Mouse (Mus musculus): ENCODE data around the gene Gm9044.
A peak's percentile ranks its signal among the peaks of the same experiment; 100 is the strongest.
"Not testable (repeated sequence)": the region's sequence is repeated elsewhere in the genome, so short reads cannot be mapped to it uniquely, and the experiment has no call there.

Gm9044 gene

GRCm38 (mm10) chr10:118332308-118332707 lies at the start of gene Gm9044:
Gene Gm9044 (minus strand): TSS chr10:118332408.
- DNase-seq, result not testable (repeated sequence)

GRCm38 (mm10) chr10:118370443-118370842 lies 38.2 kb upstream of the Gm9044 start:
- peak; percentile 58 for DNase-seq

- DNase-seq, result no peak
Observed at GRCm38 (mm10) chr10:118369518-118369917, 37.3 kb upstream of the Gm9044 start.

DNA sequence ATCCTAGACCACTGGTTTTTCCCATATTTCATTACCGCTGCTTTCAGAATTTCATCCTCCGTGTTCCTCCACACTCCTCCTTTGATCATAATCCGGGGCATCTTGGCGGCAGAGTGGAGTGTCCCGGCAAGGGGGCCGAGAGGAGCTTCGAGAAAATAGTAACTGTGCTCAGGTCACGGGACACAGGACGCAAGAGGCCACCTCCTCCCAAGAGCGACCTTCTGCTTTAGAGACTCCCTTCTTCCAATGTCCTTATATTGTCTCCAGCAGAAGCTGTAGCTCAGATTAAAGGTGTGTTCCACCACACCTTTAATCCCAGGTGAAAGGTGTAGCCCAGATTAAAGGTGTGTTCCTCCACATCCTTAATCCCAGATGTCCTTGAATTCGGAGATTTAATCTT lies 21.8 kb upstream of the Gm9044 start, which contains the start of gene Gm9049:
Gene Gm9049 (minus strand): TSS at position 101 of the 400 bp plus-strand sequence.
- not testable (repeated sequence) for DNase-seq

DNA sequence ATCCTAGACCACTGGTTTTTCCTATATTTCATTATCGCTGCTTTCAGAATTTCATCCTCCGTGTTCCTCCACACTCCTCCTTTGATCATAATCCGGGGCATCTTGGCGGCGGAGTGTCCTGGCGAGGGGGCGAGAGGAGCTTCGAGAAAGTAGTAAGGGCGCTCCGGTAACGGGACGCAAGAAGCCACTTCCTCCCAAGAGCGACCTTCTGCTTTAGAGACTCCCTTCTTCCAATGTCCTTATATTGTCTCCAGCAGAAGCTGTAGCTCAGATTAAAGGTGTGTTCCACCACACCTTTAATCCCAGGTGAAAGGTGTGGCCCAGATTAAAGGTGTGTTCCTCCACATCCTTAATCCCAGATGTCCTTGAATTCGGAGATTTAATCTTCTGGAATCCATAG lies 16.4 kb upstream of the Gm9044 start, which contains the start of gene Gm9048:
Gene Gm9048 (minus strand): TSS at position 101 of the 400 bp plus-strand sequence.
- not testable (repeated sequence) for DNase-seq

GRCm38 (mm10) chr10:118343155-118343554 lies 10.9 kb upstream of the Gm9044 start, which contains the start of gene Gm9046:
Gene Gm9046 (minus strand): TSS chr10:118343255.
- DNase-seq, result not testable (repeated sequence)

DNA sequence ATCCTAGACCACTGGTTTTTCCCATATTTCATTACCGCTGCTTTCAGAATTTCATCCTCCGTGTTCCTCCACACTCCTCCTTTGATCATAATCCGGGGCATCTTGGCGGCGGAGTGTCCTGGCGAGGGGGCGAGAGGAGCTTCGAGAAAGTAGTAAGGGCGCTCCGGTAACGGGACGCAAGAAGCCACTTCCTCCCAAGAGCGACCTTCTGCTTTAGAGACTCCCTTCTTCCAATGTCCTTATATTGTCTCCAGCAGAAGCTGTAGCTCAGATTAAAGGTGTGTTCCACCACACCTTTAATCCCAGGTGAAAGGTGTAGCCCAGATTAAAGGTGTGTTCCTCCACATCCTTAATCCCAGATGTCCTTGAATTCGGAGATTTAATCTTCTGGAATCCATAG lies 5.5 kb upstream of the Gm9044 start, which contains the start of gene Gm9045:
Gene Gm9045 (minus strand): TSS at position 101 of the 400 bp plus-strand sequence.
- DNase-seq, result not testable (repeated sequence)

DNA sequence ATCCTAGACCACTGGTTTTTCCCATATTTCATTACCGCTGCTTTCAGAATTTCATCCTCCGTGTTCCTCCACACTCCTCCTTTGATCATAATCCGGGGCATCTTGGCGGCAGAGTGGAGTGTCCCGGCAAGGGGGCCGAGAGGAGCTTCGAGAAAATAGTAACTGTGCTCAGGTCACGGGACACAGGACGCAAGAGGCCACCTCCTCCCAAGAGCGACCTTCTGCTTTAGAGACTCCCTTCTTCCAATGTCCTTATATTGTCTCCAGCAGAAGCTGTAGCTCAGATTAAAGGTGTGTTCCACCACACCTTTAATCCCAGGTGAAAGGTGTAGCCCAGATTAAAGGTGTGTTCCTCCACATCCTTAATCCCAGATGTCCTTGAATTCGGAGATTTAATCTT lies 5.3 kb downstream of the Gm9044 start, which contains the start of gene Gm9040:
Gene Gm9040 (minus strand): TSS at position 101 of the 400 bp plus-strand sequence.
- DNase-seq, result not testable (repeated sequence)

DNA sequence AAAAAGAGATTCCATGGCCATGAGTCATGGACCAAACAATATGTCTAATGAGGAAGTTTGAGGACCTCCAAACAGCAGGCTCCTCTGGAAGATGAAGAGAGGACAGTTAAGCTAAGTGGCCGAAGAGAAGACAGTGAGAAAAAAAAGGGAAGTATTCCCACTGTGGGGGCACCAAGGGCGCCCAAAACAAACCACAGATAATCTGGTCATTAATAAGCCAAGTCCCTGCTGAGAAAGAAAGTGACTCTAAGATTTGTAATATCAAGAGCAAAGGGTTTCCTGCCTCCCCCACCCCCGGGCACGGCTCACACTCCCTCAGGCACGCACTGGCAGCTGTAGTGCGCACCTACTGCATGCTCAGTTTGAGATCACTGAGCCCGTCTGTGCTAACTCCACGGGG lies 13.2 kb downstream of the Gm9044 start:
- DNase-seq, result no peak

DNA sequence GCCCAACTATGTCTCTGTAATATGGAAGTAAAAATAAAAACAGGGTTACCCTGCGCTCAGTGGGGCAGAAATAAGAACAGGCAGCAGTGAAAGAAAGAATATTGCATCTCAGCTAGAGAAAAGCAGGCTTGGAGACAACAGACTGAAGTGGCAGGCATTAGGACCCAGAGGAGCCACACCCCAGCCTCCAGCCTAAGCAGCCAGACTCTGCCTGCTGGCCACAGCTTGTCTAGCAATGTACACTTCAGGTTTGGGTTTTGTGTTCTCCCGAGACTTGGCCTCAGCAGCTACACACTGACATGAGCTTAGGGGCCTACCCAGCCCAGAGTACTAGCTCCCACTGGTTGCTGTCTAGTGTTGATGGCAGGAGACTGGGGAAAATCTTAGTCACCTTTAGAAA lies 30.1 kb downstream of the Gm9044 start:
- not testable (repeated sequence) for DNase-seq

DNA sequence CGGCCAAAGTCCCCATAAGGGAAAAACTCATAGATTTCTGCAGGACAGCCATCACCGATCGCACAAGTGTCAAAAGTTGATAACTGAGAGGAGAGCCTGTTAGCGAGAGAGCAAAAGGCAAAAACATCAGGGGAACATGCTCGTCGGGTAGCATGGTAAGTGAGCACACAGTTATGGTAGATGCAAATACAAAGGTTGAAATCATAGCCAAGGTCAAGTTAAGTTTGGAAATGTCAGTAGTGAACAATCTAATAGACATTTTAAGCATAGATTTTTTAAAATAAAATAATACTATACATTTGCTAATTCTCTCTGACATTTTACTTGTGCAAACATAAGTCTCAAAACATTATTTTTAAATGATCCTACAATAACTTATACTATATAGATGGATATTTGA lies 37.3 kb downstream of the Gm9044 start, which contains the start of gene Iltifb:
Gene Iltifb (minus strand): TSS at position 101 of the 400 bp plus-strand sequence.
- DNase-seq, result no peak

GRCm38 (mm10) chr10:118283016-118283415 lies 49.2 kb downstream of the Gm9044 start:
- not testable (repeated sequence) for DNase-seq

- DNase-seq, result not testable (repeated sequence)
Observed at GRCm38 (mm10) chr10:118282565-118282964, 49.6 kb downstream of the Gm9044 start.

Measured in cerebellum, adult 9-10 months (tissue).